Mouse (Mus musculus) heart, adult 9 months (tissue): ENCODE measurements at regions not wholly inside any gene's neighbourhood (a gene's known extent, or its start where the extent isn't known, plus 50 kb on each side); places are given as distances from the start of the nearest gene placed in this dataset.
"Not testable (repeated sequence)": the region's sequence is repeated elsewhere in the genome, so short reads cannot be mapped to it uniquely, and the experiment has no call there.

ENCODE experiments used
- DNase-seq, 2 experiments: peaks; one replicate each; pipeline ENCODE4 v3.0.0; 2022; ENCODE audit warnings: low spot score in 2 of 2

- DNase-seq = no peak
Measured at GRCm38 (mm10) chr6:66397411-66397810, 137.8 kb upstream of the Mad2l1 start.

- no peak for DNase-seq
Measured at GRCm38 (mm10) chr6:66398674-66399073, 136.5 kb upstream of the Mad2l1 start.

GRCm38 (mm10) chr6:66399091-66399755 lies 136.0 kb upstream of the Mad2l1 start:
- DNase-seq = no peak

- DNase-seq = no peak
Measured at GRCm38 (mm10) chr6:66401468-66401867, 133.7 kb upstream of the Mad2l1 start.

- no peak for DNase-seq
Measured at GRCm38 (mm10) chr6:66401868-66402440, 133.2 kb upstream of the Mad2l1 start.

- DNase-seq = peak in 1 of 2 experiments; percentile 1
Measured at GRCm38 (mm10) chr6:66414822-66415221, 120.4 kb upstream of the Mad2l1 start.

GRCm38 (mm10) chr6:66419452-66420041 lies 115.6 kb upstream of the Mad2l1 start:
- DNase-seq = no peak

GRCm38 (mm10) chr6:66428370-66428769 lies 106.8 kb upstream of the Mad2l1 start:
- no peak for DNase-seq

GRCm38 (mm10) chr6:66450408-66450807 lies 84.8 kb upstream of the Mad2l1 start:
- DNase-seq = not testable (repeated sequence)

- DNase-seq = no peak
Measured at GRCm38 (mm10) chr6:66458172-66458571, 77.0 kb upstream of the Mad2l1 start.

- no peak for DNase-seq
Measured at GRCm38 (mm10) chr6:66464540-66464939, 70.7 kb upstream of the Mad2l1 start.

GRCm38 (mm10) chr6:66465137-66465853 lies 69.9 kb upstream of the Mad2l1 start:
- no peak for DNase-seq

- no peak for DNase-seq
Measured at GRCm38 (mm10) chr6:66466757-66467156, 68.4 kb upstream of the Mad2l1 start.

GRCm38 (mm10) chr6:66470627-66471249 lies 64.5 kb upstream of the Mad2l1 start:
- no peak for DNase-seq

- DNase-seq = no peak
Measured at GRCm38 (mm10) chr6:66471786-66472185, 63.4 kb upstream of the Mad2l1 start.

- no peak for DNase-seq
Measured at GRCm38 (mm10) chr6:66472697-66473096, 62.5 kb upstream of the Mad2l1 start.

GRCm38 (mm10) chr6:66477575-66477974 lies 57.6 kb upstream of the Mad2l1 start:
- DNase-seq = no peak

- DNase-seq = no peak
Measured at GRCm38 (mm10) chr6:66478326-66478964, 56.7 kb upstream of the Mad2l1 start.

GRCm38 (mm10) chr6:66479576-66479975 lies 55.6 kb upstream of the Mad2l1 start:
- DNase-seq = no peak

- DNase-seq = no peak
Measured at GRCm38 (mm10) chr6:66480207-66480606, 55.0 kb upstream of the Mad2l1 start.

GRCm38 (mm10) chr6:66482797-66483196 lies 52.4 kb upstream of the Mad2l1 start:
- no peak for DNase-seq
